Mouse (Mus musculus) c-Kit-negative CD71-positive TER-119-positive erythroid progenitor cells, embryonic 14.5 days (primary cell): ENCODE measurements around the gene Timeless.
"Not testable (repeated sequence)": the region's sequence is repeated elsewhere in the genome, so short reads cannot be mapped to it uniquely, and the experiment has no call there.

ENCODE experiments used
- DNase-seq: peaks from one replicate; pipeline ENCODE4 v3.0.0-alpha.2; 2013; ENCODE audit warnings: low read depth, low spot score

Timeless gene

GRCm38 (mm10) chr10:128212871-128213323, 19.0 kb upstream of the Timeless start:
- DNase-seq = peak; percentile 55

- DNase-seq = not testable (repeated sequence)
These were observed 17.8 kb upstream of the Timeless start for GRCm38 (mm10) chr10:128214112-128214511.

GRCm38 (mm10) chr10:128214981-128215380, 16.9 kb upstream of the Timeless start:
- DNase-seq = no peak

- DNase-seq = no peak
These were observed 13.3 kb upstream of the Timeless start for GRCm38 (mm10) chr10:128218387-128219117.

- no peak for DNase-seq
These were observed 10.2 kb upstream of the Timeless start for GRCm38 (mm10) chr10:128221533-128222286.

GRCm38 (mm10) chr10:128225064-128225463, 6.8 kb upstream of the Timeless start:
- no peak for DNase-seq

- no peak for DNase-seq
These were observed 6.3 kb upstream of the Timeless start, which contains the start of gene Mip for GRCm38 (mm10) chr10:128225538-128225937. TSS of gene Mip (plus strand) at chr10:128225838.

- DNase-seq = no peak
These were observed 4.3 kb upstream of the Timeless start for GRCm38 (mm10) chr10:128227592-128227991.

- no peak for DNase-seq
These were observed 3.9 kb upstream of the Timeless start for GRCm38 (mm10) chr10:128228009-128228408.

GRCm38 (mm10) chr10:128230582-128230981, 1.3 kb upstream of the Timeless start:
- no peak for DNase-seq

GRCm38 (mm10) chr10:128231146-128231545, 719 bp upstream of the Timeless start:
- DNase-seq = no peak

GRCm38 (mm10) chr10:128232420-128232985, 638 bp downstream of the Timeless start:
- peak; percentile 76 for DNase-seq

GRCm38 (mm10) chr10:128236321-128236720, 4.5 kb downstream of the Timeless start:
- DNase-seq = no peak

- no peak for DNase-seq
These were observed 6.1 kb downstream of the Timeless start for GRCm38 (mm10) chr10:128237807-128238480.

- DNase-seq = no peak
These were observed 7.3 kb downstream of the Timeless start for GRCm38 (mm10) chr10:128239140-128239539.

- DNase-seq = no peak
These were observed 8.3 kb downstream of the Timeless start for GRCm38 (mm10) chr10:128240131-128240530.

- DNase-seq = no peak
These were observed 11.4 kb downstream of the Timeless start for GRCm38 (mm10) chr10:128243252-128243651.

- no peak for DNase-seq
These were observed 12.3 kb downstream of the Timeless start for GRCm38 (mm10) chr10:128244121-128244520.

- no peak for DNase-seq
These were observed 15.3 kb downstream of the Timeless start for GRCm38 (mm10) chr10:128247020-128247732.

GRCm38 (mm10) chr10:128250565-128250964, 18.7 kb downstream of the Timeless start:
- DNase-seq = no peak

GRCm38 (mm10) chr10:128253677-128254255, 21.9 kb downstream of the Timeless start, which contains the start of gene Apon:
TSS of gene Apon (plus strand) at chr10:128254096.
- DNase-seq = no peak
